Mouse (Mus musculus) liver, postnatal 0 days (tissue): Measurements from ENCODE around the gene Tbxa2r. TPM values are rescaled to one million over a fixed set of nuclear protein-coding genes. Genes with fewer than 3 reads are reported as not detected.

Source experiments
- ATAC-seq: fragments of 200-750 bp; cut with Nextera tagmentation; 2 replicates; pipeline ENCODE4 v1.8.0; 2017; ENCODE audit warnings: mild to moderate bottlenecking, moderate library complexity
- DNase-seq: peaks from one replicate; pipeline ENCODE4 v3.0.0-alpha.2; 2016
- H3K27ac ChIP-seq: fragments of 300-500 bp; sonication (generic); 2 replicates; pipeline ENCODE4 v1.5.1; 2014; ENCODE audit warnings: antibody characterized with exemption, moderate library complexity, mild to moderate bottlenecking, low read depth
- H3K27me3 ChIP-seq: fragments of 300-500 bp; sonication (generic); 2 replicates; pipeline ENCODE4 v1.6.1; 2014; ENCODE audit warnings: low read length, control low read depth, mixed read lengths; ENCODE audit not compliant: insufficient read depth
- H3K36me3 ChIP-seq: fragments of 300-500 bp; sonication (generic); replicated peaks from 2 replicates; pipeline ENCODE4 v1.6.1; 2014; ENCODE audit warnings: mild to moderate bottlenecking, control low read depth, low read length, moderate library complexity, mixed read lengths; ENCODE audit not compliant: insufficient read depth
- H3K4me1 ChIP-seq: fragments of 300-500 bp; sonication (generic); 2 replicates; pipeline ENCODE4 v1.6.1; 2014; ENCODE audit warnings: antibody characterized with exemption, mild to moderate bottlenecking, control low read depth; ENCODE audit not compliant: insufficient read depth
- H3K4me2 ChIP-seq: fragments of 300-500 bp; sonication (generic); 2 replicates; pipeline ENCODE4 v1.6.1; 2014; ENCODE audit warnings: low read depth, mild to moderate bottlenecking, low read length, moderate library complexity, mixed read lengths
- H3K4me3 ChIP-seq: fragments of 300-500 bp; sonication (generic); 2 replicates; pipeline ENCODE4 v1.5.1; 2014; ENCODE audit warnings: low read depth, low read length
- H3K9ac ChIP-seq: fragments of 300-500 bp; sonication (generic); replicated peaks from 2 replicates; pipeline ENCODE4 v1.6.1; 2014; ENCODE audit warnings: mild to moderate bottlenecking, moderate library complexity
- H3K9me3 ChIP-seq: fragments of 300-500 bp; sonication (generic); 2 replicates; pipeline ENCODE4 v1.6.1; 2016; ENCODE audit warnings: mild to moderate bottlenecking, control low read depth, low read length, mixed read lengths
- CTCF ChIP-seq: sonication (generic); IDR thresholded peaks from 2 replicates; pipeline ENCODE4 v1.5.1; 2016; ENCODE audit warnings: antibody characterized with exemption, low read depth
- EP300 ChIP-seq: IDR thresholded peaks from 2 replicates; pipeline ENCODE4 v1.6.1; 2016; ENCODE audit warnings: antibody characterized with exemption, low read depth, mild to moderate bottlenecking
- WGBS: fragments of 180-500 bp; shearing (Covaris S2); extraction: QIAGEN DNeasy Blood & Tissue Kit; methylation state at CpG from one replicate; pipeline ENCODE4 v1.1.7; 2014; ENCODE audit not compliant: insufficient replicate concordance; 5-methylcytosine and 5-hydroxymethylcytosine counted together
- polyA plus RNA-seq: library from polyadenylated mRNA; unstranded; fragments of >200 nt; fragmentation: Nextera tagmentation; extraction: Ambion mirVana; gene quantifications from 2 replicates; pipeline ENCODE4 v1.2.1, GENCODE M21; 2015

The Tbxa2r gene
- polyA plus RNA-seq, 1 experiment from 2014 or later = 5.4 TPM

- no peak for DNase-seq
Observed at GRCm38 (mm10) chr10:81377793-81378552, 49.4 kb downstream of the Tbxa2r start, which contains the start of gene Fzr1. Fzr1 (minus strand) TSS chr10:81378516.

GRCm38 (mm10) chr10:81378553-81379182, 50.1 kb downstream of the Tbxa2r start:
- ATAC-seq = peak; percentile 81
- TF ChIP-seq CTCF = peak; percentile 35
- no peak for TF ChIP-seq EP300
- H3K4me2 ChIP-seq = peak overlapping the region; percentile 77
- peak overlapping the region; percentile 97 for H3K27ac ChIP-seq
- peak; percentile 100 for DNase-seq
- H3K27me3 ChIP-seq = no peaks in the 10 kb centered on the region
- H3K4me3 ChIP-seq = peak overlapping the region; percentile 87
- H3K9ac ChIP-seq = peak overlapping the region; percentile 64
- no peaks in the 10 kb centered on the region for H3K9me3 ChIP-seq
- under 1% methylated on average over 43 of the region's 46 CpGs for WGBS
- peaks cover 39% of the 10 kb centered on the region for H3K4me1 ChIP-seq
- peaks cover 21% of the 10 kb centered on the region for H3K36me3 ChIP-seq

More at GRCm38 (mm10) chr10:81377793-81378552, 49.4 kb downstream of the Tbxa2r start, which contains the start of gene Fzr1:
- ATAC-seq = no peak
- H3K9me3 ChIP-seq = no peaks in the 10 kb centered on the region
- WGBS = 1% methylated on average over 50 of the region's 59 CpGs
- H3K4me2 ChIP-seq = peak within 1 kb of the TSS; percentile 77
- peak within 1 kb of the TSS; percentile 97 for H3K9ac ChIP-seq
- TF ChIP-seq EP300 = no peak
- TF ChIP-seq CTCF = no peak
- H3K36me3 ChIP-seq = peaks cover 28% of the 10 kb centered on the region
- peak within 1 kb of the TSS; percentile 97 for H3K27ac ChIP-seq
- H3K4me3 ChIP-seq = peak within 1 kb of the TSS; percentile 87
- H3K27me3 ChIP-seq = no peaks in the 10 kb centered on the region
- peaks cover 39% of the 10 kb centered on the region for H3K4me1 ChIP-seq

GRCm38 (mm10) chr10:81379183-81379553, 50.6 kb downstream of the Tbxa2r start:
- Histone ChIP-seq H3K27me3 (no peaks in the 10 kb centered on the region), H3K9ac (peak overlapping the region; percentile 64), H3K4me3 (peak overlapping the region; percentile 57), H3K36me3 (peaks cover 16% of the 10 kb centered on the region), H3K4me2 (peak overlapping the region; percentile 77), H3K4me1 (peaks cover 39% of the 10 kb centered on the region), H3K9me3 (no peaks in the 10 kb centered on the region), H3K27ac (peak overlapping the region; percentile 97)
- no peak for ATAC-seq
- WGBS = 59% methylated on average over 3 of the region's 3 CpGs
- no peak for DNase-seq
- TF ChIP-seq EP300 = no peak
- TF ChIP-seq CTCF = no peak

GRCm38 (mm10) chr10:81379809-81380378, 51.4 kb downstream of the Tbxa2r start:
- H3K4me1 ChIP-seq = peaks cover 40% of the 10 kb centered on the region
- no peaks in the 10 kb centered on the region for H3K27me3 ChIP-seq
- no peak overlapping the region for H3K4me3 ChIP-seq
- no peak for TF ChIP-seq EP300
- TF ChIP-seq CTCF = no peak
- no peak for DNase-seq
- ATAC-seq = no peak
- H3K36me3 ChIP-seq = peaks cover 12% of the 10 kb centered on the region
- peak overlapping the region; percentile 7; the same call in 1 of the 2 replicates for H3K4me2 ChIP-seq
- peak overlapping the region; percentile 16; the same call in 1 of the 2 replicates for H3K9ac ChIP-seq
- no peaks in the 10 kb centered on the region for H3K9me3 ChIP-seq
- 69% methylated on average over 6 of the region's 6 CpGs for WGBS
- H3K27ac ChIP-seq = peak overlapping the region; percentile 97

- H3K9me3 ChIP-seq = no peaks in the 10 kb centered on the region
- no peak overlapping the region for H3K4me3 ChIP-seq
- H3K36me3 ChIP-seq = peaks cover 14% of the 10 kb centered on the region
- H3K4me1 ChIP-seq = peaks cover 40% of the 10 kb centered on the region
- H3K27me3 ChIP-seq = no peaks in the 10 kb centered on the region
- DNase-seq (peak; percentile 93), ATAC-seq (peak; percentile 70)
- H3K9ac ChIP-seq = peak overlapping the region; percentile 52
- peak overlapping the region; percentile 47; the same call in 1 of the 2 replicates for H3K4me2 ChIP-seq
- H3K27ac ChIP-seq = peak overlapping the region; percentile 97
- WGBS = 22% methylated on average over 5 of the region's 5 CpGs
- TF ChIP-seq CTCF = no peak
- TF ChIP-seq EP300 = peak; percentile 99
Observed at GRCm38 (mm10) chr10:81382039-81382438, 53.5 kb downstream of the Tbxa2r start.
